Mouse (Mus musculus) embryonic fibroblast, embryonic 13.5 days (primary cell): ENCODE data around the gene Lmo4.

Experiments
- CTCF ChIP-seq: IDR thresholded peaks from 2 replicates; pipeline ENCODE4 v1.5.1; 2011; ENCODE audit warnings: mild to moderate bottlenecking, control low read depth, low read length, moderate library complexity, borderline replicate concordance; ENCODE audit not compliant: insufficient read depth
- POLR2A ChIP-seq: IDR thresholded peaks from 2 replicates; pipeline ENCODE4 v1.6.1; 2011; ENCODE audit warnings: low read depth, mild to moderate bottlenecking, control low read depth, low read length, moderate library complexity

DNA sequence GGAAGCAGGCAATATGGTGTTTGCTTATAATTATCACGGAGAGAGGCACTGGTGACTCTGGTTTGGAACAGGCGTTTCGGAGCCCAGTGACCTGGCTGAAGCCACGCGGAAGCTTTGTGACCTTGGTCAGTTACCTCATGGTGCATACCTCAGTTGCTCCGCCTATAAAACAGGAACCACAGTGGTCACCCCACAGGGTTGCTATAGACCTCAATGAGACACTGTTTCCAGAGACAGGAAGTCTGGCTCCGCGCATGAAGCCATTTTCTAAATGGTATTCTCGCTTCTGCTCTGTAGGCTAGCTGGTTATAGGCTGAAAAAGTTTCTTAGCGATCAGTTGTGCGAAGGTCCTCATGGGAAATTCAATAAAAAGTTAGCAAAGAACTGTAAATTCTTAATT is 33.5 kb upstream of the Lmo4 start:
- TF ChIP-seq CTCF (no peak), POLR2A (no peak)
